Mouse (Mus musculus) liver, adult (tissue): ENCODE measurements around the gene Tmem50b.

Experiments used
- GATA4 ChIP-seq: IDR thresholded peaks from 2 replicates; pipeline ENCODE4 v1.6.1; 2014; ENCODE audit warnings: mild to moderate bottlenecking, low read length; ENCODE audit not compliant: insufficient replicate concordance

The Tmem50b gene

GRCm38 (mm10) chr16:91597672-91598010 is at the start of gene Tmem50b:
Gene Tmem50b, minus strand, starts transcription at chr16:91597800.
- TF ChIP-seq GATA4: peak; percentile 17; the same call in 1 of the 2 replicates

- peak; percentile 54; the same call in 1 of the 2 replicates for TF ChIP-seq GATA4
Observed at GRCm38 (mm10) chr16:91646681-91647419, 49.2 kb upstream of the Tmem50b start, which contains the start of gene Gart. Gene Gart, minus strand, starts transcription at chr16:91646952.

- TF ChIP-seq GATA4: no peak
Observed at GRCm38 (mm10) chr16:91645995-91646602, 48.5 kb upstream of the Tmem50b start.

GRCm38 (mm10) chr16:91644901-91645300 is 47.3 kb upstream of the Tmem50b start:
- no peak for TF ChIP-seq GATA4

- no peak for TF ChIP-seq GATA4
Observed at GRCm38 (mm10) chr16:91640171-91640570, 42.6 kb upstream of the Tmem50b start.

- TF ChIP-seq GATA4: no peak
Observed at GRCm38 (mm10) chr16:91639636-91640035, 42.0 kb upstream of the Tmem50b start.

GRCm38 (mm10) chr16:91639161-91639560 is 41.6 kb upstream of the Tmem50b start:
- no peak for TF ChIP-seq GATA4

- no peak for TF ChIP-seq GATA4
Observed at GRCm38 (mm10) chr16:91633641-91634040, 36.0 kb upstream of the Tmem50b start.

GRCm38 (mm10) chr16:91632940-91633339 is 35.3 kb upstream of the Tmem50b start:
- no peak for TF ChIP-seq GATA4

GRCm38 (mm10) chr16:91632439-91632838 is 34.8 kb upstream of the Tmem50b start:
- no peak for TF ChIP-seq GATA4

- TF ChIP-seq GATA4: peak; percentile 61; the same call in 1 of the 2 replicates
Observed at GRCm38 (mm10) chr16:91630584-91630983, 33.0 kb upstream of the Tmem50b start.

- TF ChIP-seq GATA4: no peak
Observed at GRCm38 (mm10) chr16:91629749-91630148, 32.1 kb upstream of the Tmem50b start.

GRCm38 (mm10) chr16:91628673-91629072 is 31.1 kb upstream of the Tmem50b start:
- no peak for TF ChIP-seq GATA4

- no peak for TF ChIP-seq GATA4
Observed at GRCm38 (mm10) chr16:91627831-91628230, 30.2 kb upstream of the Tmem50b start.

- TF ChIP-seq GATA4: no peak
Observed at GRCm38 (mm10) chr16:91623074-91623473, 25.5 kb upstream of the Tmem50b start.

GRCm38 (mm10) chr16:91620991-91621390 is 23.4 kb upstream of the Tmem50b start:
- TF ChIP-seq GATA4: no peak
